Mouse (Mus musculus): ENCODE data around the gene Nek9. TPM values are rescaled to one million over a fixed set of nuclear protein-coding genes. Genes with fewer than 3 reads are reported as not detected.

The Nek9 gene
- polyA plus RNA-seq (2015; fragmentation: Illumina TruSeq; extraction: RNeasy Lipid Tissue Mini Kit (QIAGEN cat#74804); ENCODE audit: low read depth, low replicate concordance): 28.4 TPM

DNA sequence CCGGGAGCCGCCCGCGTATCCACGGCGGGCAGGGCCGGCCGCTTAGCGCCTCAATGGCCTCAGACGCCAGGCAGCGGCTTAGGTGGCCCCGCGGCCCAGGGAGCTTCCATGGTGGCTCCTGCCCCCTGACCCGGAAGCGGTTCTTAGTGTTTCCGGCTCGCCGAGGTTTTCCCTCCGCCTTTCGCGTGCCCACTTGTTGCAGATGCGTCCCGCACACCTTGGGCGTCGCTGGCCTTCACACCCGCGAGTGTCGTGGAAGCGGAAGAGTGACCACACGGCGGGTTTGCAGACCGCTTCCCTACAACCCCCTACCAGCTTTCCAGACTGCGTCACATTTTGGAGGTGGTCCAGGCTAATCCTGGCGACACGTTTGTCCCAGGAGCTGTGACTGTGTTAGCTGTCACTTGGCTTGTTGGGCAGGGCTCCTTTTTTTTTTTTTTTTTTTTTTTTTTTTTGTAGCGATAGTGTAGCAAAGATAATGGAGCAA, at the start of gene Nek9:
TSS of gene Nek9 (minus strand) at position 120 of the 487 bp plus-strand sequence.

DNA sequence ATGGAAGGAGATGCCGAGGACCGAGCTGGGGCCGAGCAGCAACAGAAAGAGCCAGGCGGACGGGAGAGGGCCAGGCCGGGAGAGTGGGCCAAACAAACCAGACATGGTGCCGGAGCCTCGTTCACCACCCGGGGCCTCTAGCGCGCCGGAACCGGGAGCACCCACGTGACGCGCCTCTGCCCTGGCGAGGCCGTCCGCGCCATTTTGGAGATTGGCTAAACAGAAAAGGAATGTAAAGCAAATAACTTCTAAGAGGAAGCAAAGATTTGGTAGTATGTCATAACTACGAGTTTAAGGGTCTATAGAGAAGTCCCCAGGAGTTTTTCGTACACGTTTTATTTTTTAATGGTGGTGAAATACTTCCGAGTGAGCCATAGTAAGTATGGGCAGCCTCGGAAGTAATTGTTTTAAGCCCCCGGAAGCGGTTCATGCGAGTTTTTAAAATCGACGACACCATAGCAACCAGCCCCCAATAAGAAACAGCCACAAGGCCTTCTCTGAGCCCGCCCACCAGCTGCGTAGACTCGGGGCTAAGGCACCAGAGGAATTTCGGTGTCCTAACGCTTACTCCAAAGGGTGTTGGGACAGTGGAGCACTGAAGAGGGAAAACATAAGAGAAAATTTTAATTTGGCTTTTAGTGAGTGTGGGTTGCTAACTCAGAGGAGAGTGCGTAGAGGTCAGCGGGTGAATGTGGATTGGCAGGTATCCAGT, 35.6 kb upstream of the Nek9 start, which contains the start of gene Tmed10:
TSS of gene Tmed10 (minus strand) at position 287 of the 712 bp plus-strand sequence.

DNA sequence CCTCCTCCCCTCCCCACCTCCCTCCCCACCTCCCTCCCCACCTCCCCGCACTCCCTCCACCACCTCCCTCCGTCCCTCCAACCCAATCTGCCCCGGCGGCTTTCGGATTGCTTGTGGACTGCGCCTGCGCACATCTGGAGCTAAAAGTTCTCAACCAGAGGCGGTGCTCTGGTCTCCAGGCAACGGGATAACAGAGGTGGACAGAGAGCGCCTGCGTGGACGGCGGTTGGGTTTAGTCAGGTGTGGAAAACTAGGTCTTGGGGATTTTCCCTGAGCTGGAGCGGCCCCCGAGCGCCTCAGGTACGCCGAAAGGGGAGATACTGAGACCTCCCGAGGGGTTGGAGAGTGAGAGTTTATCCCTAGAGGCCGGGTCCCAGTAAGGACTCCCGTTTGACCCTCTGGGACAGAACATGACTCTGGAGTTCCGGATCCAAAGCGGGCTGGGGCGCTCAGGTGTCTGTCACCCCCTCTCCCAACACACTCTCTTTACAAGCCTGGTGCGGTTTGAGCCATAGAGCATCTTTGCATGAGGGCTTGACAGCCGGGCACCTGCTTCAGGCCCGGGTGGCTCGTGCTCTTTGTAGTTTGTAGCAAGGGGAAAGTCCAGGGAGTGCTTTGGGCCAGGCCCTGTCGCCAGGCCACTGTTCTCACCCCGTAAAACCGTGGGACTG, 50.5 kb downstream of the Nek9 start, which contains the start of gene Zc2hc1c:
TSS of gene Zc2hc1c (plus strand) at position 106 of the 671 bp plus-strand sequence.

DNA sequence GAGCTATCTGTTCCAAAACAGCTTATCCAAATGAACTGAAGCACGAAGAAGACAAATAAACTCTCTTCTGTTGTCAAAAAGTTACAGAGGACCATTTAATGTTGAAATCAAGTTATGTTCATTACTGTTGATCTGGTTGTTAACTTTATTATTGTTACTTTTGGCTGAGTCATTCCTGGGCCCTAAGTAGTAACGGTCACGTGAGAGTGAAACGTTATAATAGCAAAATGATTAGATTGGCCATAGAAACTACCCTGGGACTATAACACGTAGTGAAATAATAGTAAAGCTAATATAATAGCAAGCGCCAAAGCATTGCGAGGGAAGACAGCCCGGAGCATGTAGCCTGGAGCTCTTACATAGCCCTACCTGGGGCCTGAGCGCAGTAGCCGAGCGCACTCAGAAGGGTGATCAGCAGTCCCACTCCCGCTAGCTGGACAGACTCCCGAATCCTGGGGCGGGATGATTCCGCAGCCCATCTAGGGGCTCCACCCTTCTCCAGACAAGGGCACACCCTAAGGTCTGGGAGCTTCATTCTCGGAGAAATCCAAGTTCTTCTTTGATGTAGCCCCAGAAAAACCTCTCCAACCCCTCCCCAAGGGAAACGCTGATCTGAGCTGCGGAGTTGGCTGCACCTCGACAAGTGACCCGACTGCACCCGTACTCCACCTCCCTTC, 51.2 kb downstream of the Nek9 start, which contains the start of gene Acyp1:
TSS of gene Acyp1 (minus strand) at position 630 of the 677 bp plus-strand sequence.

DNA sequence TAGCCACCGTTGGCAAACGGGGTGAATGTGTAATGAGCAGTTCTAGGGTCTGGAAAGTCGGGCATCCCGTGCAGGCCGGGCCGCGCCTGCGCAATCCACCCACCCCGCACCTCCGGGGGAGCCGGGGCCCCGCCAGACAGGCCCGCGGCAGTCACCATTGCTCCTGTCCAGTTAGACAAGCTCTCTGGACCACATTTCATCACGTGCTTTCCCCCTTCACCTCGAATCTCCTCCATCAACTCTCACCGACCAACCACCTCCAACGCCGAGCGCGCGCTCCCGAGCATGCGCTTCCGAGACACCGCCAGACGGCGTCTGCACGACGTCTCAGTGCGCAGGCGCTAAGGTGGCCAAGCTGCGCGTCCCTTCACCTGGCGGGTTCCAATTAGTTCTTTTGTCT, 68.8 kb downstream of the Nek9 start, which contains the start of gene Mlh3:
TSS of gene Mlh3 (minus strand) at position 281 of the 400 bp plus-strand sequence.

Other genes starting within 250 kb of the Nek9 start
- gene Prox2, start 228.6 kb downstream of the Nek9 start, polyA plus RNA-seq (2015; fragmentation: Illumina TruSeq; extraction: RNeasy Lipid Tissue Mini Kit (QIAGEN cat#74804); ENCODE audit: low read depth, low replicate concordance): 1.4 TPM
- gene Dlst, start 228.5 kb downstream of the Nek9 start, polyA plus RNA-seq (2015; fragmentation: Illumina TruSeq; extraction: RNeasy Lipid Tissue Mini Kit (QIAGEN cat#74804); ENCODE audit: low read depth, low replicate concordance): 147 TPM
- 24.5 TPM for gene Rps6kl1, start 188.1 kb downstream of the Nek9 start, polyA plus RNA-seq (2015; fragmentation: Illumina TruSeq; extraction: RNeasy Lipid Tissue Mini Kit (QIAGEN cat#74804); ENCODE audit: low read depth, low replicate concordance)
- gene Pgf, start 161.6 kb downstream of the Nek9 start, polyA plus RNA-seq (2015; fragmentation: Illumina TruSeq; extraction: RNeasy Lipid Tissue Mini Kit (QIAGEN cat#74804); ENCODE audit: low read depth, low replicate concordance): 4.8 TPM
- gene Eif2b2, start 119.9 kb downstream of the Nek9 start, polyA plus RNA-seq (2015; fragmentation: Illumina TruSeq; extraction: RNeasy Lipid Tissue Mini Kit (QIAGEN cat#74804); ENCODE audit: low read depth, low replicate concordance): 64.8 TPM
- gene Mlh3, start 68.8 kb downstream of the Nek9 start, polyA plus RNA-seq (2015; fragmentation: Illumina TruSeq; extraction: RNeasy Lipid Tissue Mini Kit (QIAGEN cat#74804); ENCODE audit: low read depth, low replicate concordance): 16.3 TPM
- gene Acyp1, start 50.9 kb downstream of the Nek9 start, polyA plus RNA-seq (2015; fragmentation: Illumina TruSeq; extraction: RNeasy Lipid Tissue Mini Kit (QIAGEN cat#74804); ENCODE audit: low read depth, low replicate concordance): 77.3 TPM
- gene Zc2hc1c, start 50.8 kb downstream of the Nek9 start, polyA plus RNA-seq (2015; fragmentation: Illumina TruSeq; extraction: RNeasy Lipid Tissue Mini Kit (QIAGEN cat#74804); ENCODE audit: low read depth, low replicate concordance): 1.7 TPM
- 179 TPM for gene Tmed10, start 35.5 kb upstream of the Nek9 start, polyA plus RNA-seq (2015; fragmentation: Illumina TruSeq; extraction: RNeasy Lipid Tissue Mini Kit (QIAGEN cat#74804); ENCODE audit: low read depth, low replicate concordance)
- gene Fos, start 134.5 kb upstream of the Nek9 start, polyA plus RNA-seq (2015; fragmentation: Illumina TruSeq; extraction: RNeasy Lipid Tissue Mini Kit (QIAGEN cat#74804); ENCODE audit: low read depth, low replicate concordance): 36.1 TPM